Mouse (Mus musculus) lung, postnatal 0 days (tissue): ENCODE measurements at regions not wholly inside any gene's neighbourhood (a gene's known extent, or its start where the extent isn't known, plus 50 kb on each side); places are given as distances from the start of the nearest gene placed in this dataset.

Experiments
- CTCF ChIP-seq: IDR thresholded peaks from 2 replicates; pipeline ENCODE4 v1.5.1; 2016; ENCODE audit warnings: antibody characterized with exemption, mild to moderate bottlenecking
- EP300 ChIP-seq: IDR thresholded peaks from 2 replicates; pipeline ENCODE4 v1.6.1; 2016; ENCODE audit warnings: antibody characterized with exemption, mild to moderate bottlenecking, control low read depth

DNA sequence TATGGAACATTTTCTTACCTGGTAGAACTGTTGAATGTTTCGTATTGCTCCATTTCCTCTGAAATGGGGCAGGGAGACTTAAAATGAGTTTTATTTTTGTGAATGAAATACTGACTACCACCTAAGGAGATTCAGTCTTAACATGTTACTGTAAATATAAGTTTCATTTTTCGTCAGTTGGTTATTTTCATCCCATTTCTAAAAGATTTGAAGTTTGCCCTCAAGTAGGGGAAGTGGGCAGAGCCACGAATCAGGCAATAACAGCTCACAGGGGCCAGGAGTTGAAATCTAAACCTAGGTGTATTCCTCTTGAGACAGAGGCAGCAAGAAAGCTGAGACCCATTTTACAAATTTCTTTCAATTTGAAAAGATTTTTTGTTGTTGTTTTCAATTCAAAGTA is 88.6 kb upstream of the Ahr start:
- TF ChIP-seq EP300 (no peak), CTCF (no peak)
